Mouse (Mus musculus) kidney, adult 2 months (tissue): ENCODE measurements at regions not wholly inside any gene's neighbourhood (a gene's known extent, or its start where the extent isn't known, plus 50 kb on each side); places are given as distances from the start of the nearest gene placed in this dataset.

ENCODE experiments used
- DNase-seq: peaks from one replicate; pipeline ENCODE4 v3.0.0; 2021
- H3K27ac ChIP-seq: fragments of 200-500 bp; 2 replicates; pipeline ENCODE4 v1.5.1; 2012; ENCODE audit warnings: low read depth, low read length, control low read depth, inconsistent platforms; ENCODE audit not compliant: insufficient read depth
- H3K27me3 ChIP-seq: fragments of 200-500 bp; replicated peaks from 2 replicates; pipeline ENCODE4 v1.6.1; 2012; ENCODE audit warnings: mild to moderate bottlenecking, moderate library complexity, low read length, inconsistent platforms; ENCODE audit not compliant: control insufficient read depth, insufficient read depth
- H3K36me3 ChIP-seq: fragments of 200-500 bp; 2 replicates; pipeline ENCODE4 v1.6.1; 2012; ENCODE audit warnings: mild to moderate bottlenecking, moderate library complexity, low read length, inconsistent platforms; ENCODE audit not compliant: control insufficient read depth, insufficient read depth
- H3K4me1 ChIP-seq: fragments of 200-500 bp; 2 replicates; pipeline ENCODE4 v1.6.1; 2011; ENCODE audit warnings: low read length; ENCODE audit not compliant: control insufficient read depth, insufficient read depth
- H3K4me3 ChIP-seq: fragments of 200-500 bp; 2 replicates; pipeline ENCODE4 v1.5.1; 2011; ENCODE audit warnings: mild to moderate bottlenecking, low read depth, low read length, control low read depth; ENCODE audit not compliant: insufficient read depth
- CTCF ChIP-seq: fragments of 200-500 bp; conservative IDR thresholded peaks from 2 replicates; pipeline ENCODE4 v1.5.1; 2011; ENCODE audit warnings: low read depth, mild to moderate bottlenecking, control low read depth, low read length, moderate library complexity, mixed read lengths; ENCODE audit not compliant: insufficient read depth, insufficient read length
- POLR2A ChIP-seq: fragments of 200-500 bp; IDR thresholded peaks from one replicate; pipeline ENCODE4 v1.6.1; 2011; ENCODE audit warnings: low read depth, low read length, control low read depth
- WGBS: fragments of 180-500 bp; shearing (Covaris S2); methylation state at CpG from one replicate; pipeline ENCODE4 v1.1.7; 2018; 5-methylcytosine and 5-hydroxymethylcytosine counted together

- no peak overlapping the region for H3K4me3 ChIP-seq
- no peaks in the 10 kb centered on the region for H3K36me3 ChIP-seq
- WGBS, result 21% methylated on average over 9 of the region's 9 CpGs
- TF ChIP-seq CTCF (no peak), POLR2A (no peak)
- H3K27me3 ChIP-seq, result no peaks in the 10 kb centered on the region
- peak overlapping the region; percentile 26; the same call in 1 of the 2 replicates for H3K27ac ChIP-seq
- peak; percentile 97 for DNase-seq
- H3K4me1 ChIP-seq, result peaks cover 32% of the 10 kb centered on the region
Observed at GRCm38 (mm10) chr14:100458727-100459447, 174.4 kb upstream of the Klf12 start.

GRCm38 (mm10) chr14:100457870-100458726, 173.6 kb upstream of the Klf12 start:
- Histone ChIP-seq H3K4me3 (no peak overlapping the region), H3K27ac (peak overlapping the region; percentile 84), H3K36me3 (no peaks in the 10 kb centered on the region), H3K4me1 (peaks cover 32% of the 10 kb centered on the region), H3K27me3 (no peaks in the 10 kb centered on the region)
- TF ChIP-seq POLR2A (no peak), CTCF (peak; percentile 68)
- 42% methylated on average over 7 of the region's 7 CpGs for WGBS
- peak; percentile 70 for DNase-seq

- 96% methylated on average over 1 of the region's 1 CpGs for WGBS
- no peaks in the 10 kb centered on the region for H3K27me3 ChIP-seq
- no peak overlapping the region for H3K27ac ChIP-seq
- no peak for TF ChIP-seq POLR2A
- TF ChIP-seq CTCF, result no peak
- no peak overlapping the region for H3K4me3 ChIP-seq
- no peaks in the 10 kb centered on the region for H3K36me3 ChIP-seq
- DNase-seq, result no peak
- peaks cover 5% of the 10 kb centered on the region; the same call in 1 of the 2 replicates for H3K4me1 ChIP-seq
Observed at GRCm38 (mm10) chr14:100446130-100446529, 161.7 kb upstream of the Klf12 start.

- H3K4me1 ChIP-seq, result no peaks in the 10 kb centered on the region
- no peak overlapping the region for H3K27ac ChIP-seq
- H3K36me3 ChIP-seq, result no peaks in the 10 kb centered on the region
- DNase-seq, result no peak
- TF ChIP-seq POLR2A (no peak), CTCF (no peak)
- H3K27me3 ChIP-seq, result no peaks in the 10 kb centered on the region
- no peak overlapping the region for H3K4me3 ChIP-seq
- 71% methylated on average over 3 of the region's 3 CpGs for WGBS
Observed at GRCm38 (mm10) chr14:100444848-100445247, 160.4 kb upstream of the Klf12 start.

- DNase-seq, result no peak
- no peak overlapping the region for H3K4me3 ChIP-seq
- WGBS, result 91% methylated on average over 2 of the region's 2 CpGs
- no peaks in the 10 kb centered on the region for H3K27me3 ChIP-seq
- H3K4me1 ChIP-seq, result no peaks in the 10 kb centered on the region
- H3K36me3 ChIP-seq, result no peaks in the 10 kb centered on the region
- TF ChIP-seq POLR2A (no peak), CTCF (no peak)
- no peak overlapping the region for H3K27ac ChIP-seq
Observed at GRCm38 (mm10) chr14:100444099-100444498, 159.6 kb upstream of the Klf12 start.

- no peak for TF ChIP-seq POLR2A
- TF ChIP-seq CTCF, result no peak
- H3K27ac ChIP-seq, result no peak overlapping the region
Observed at GRCm38 (mm10) chr14:100437552-100437951, 153.1 kb upstream of the Klf12 start.

GRCm38 (mm10) chr14:100429662-100430061, 145.2 kb upstream of the Klf12 start:
- Histone ChIP-seq H3K4me3 (no peak overlapping the region), H3K27ac (no peak overlapping the region), H3K4me1 (no peaks in the 10 kb centered on the region), H3K36me3 (no peaks in the 10 kb centered on the region), H3K27me3 (no peaks in the 10 kb centered on the region)
- DNase-seq, result no peak
- TF ChIP-seq CTCF, result no peak
- TF ChIP-seq POLR2A, result no peak
- WGBS, result 98% methylated on average over 4 of the region's 4 CpGs

More at GRCm38 (mm10) chr14:100437552-100437951, 153.1 kb upstream of the Klf12 start:
- Histone ChIP-seq H3K36me3 (no peaks in the 10 kb centered on the region), H3K27me3 (no peaks in the 10 kb centered on the region), H3K4me3 (no peak overlapping the region), H3K4me1 (no peaks in the 10 kb centered on the region)
- DNase-seq, result no peak
- 93% methylated on average over 1 of the region's 1 CpGs for WGBS
